Mouse (Mus musculus): ENCODE measurements at regions not wholly inside any gene's neighbourhood (a gene's known extent, or its start where the extent isn't known, plus 50 kb on each side); places are given as distances from the start of the nearest gene placed in this dataset.

- ATAC-seq (ENCODE audit: low FRiP score) (peak; percentile 58), DNase-seq (ENCODE audit: low spot score) (peak; percentile 92)
- Histone ChIP-seq H3K27me3 (ENCODE audit: insufficient read depth, low read length) (no peaks in the 10 kb centered on the region), H3K27ac (ENCODE audit: low read depth, low read length) (no peak overlapping the region), H3K9ac (replicated peaks; ENCODE audit: low read length, poor library complexity, severe bottlenecking) (peak overlapping the region; percentile 46; the same call in 1 of the 2 replicates), H3K36me3 (ENCODE audit: insufficient read depth, low read length) (no peaks in the 10 kb centered on the region), H3K9me3 (ENCODE audit: low read length) (no peaks in the 10 kb centered on the region), H3K4me1 (ENCODE audit: insufficient read depth, low read length) (no peaks in the 10 kb centered on the region), H3K4me3 (ENCODE audit: low read depth, low read length) (peak overlapping the region; percentile 8; the same call in 1 of the 2 replicates), H3K4me2 (ENCODE audit: low read depth, low read length, poor library complexity, severe bottlenecking) (peak overlapping the region; percentile 39)
- TF ChIP-seq CTCF (IDR thresholded peaks at IDR 0.05) = peak; percentile 94
- 14% methylated on average over 13 of the region's 13 CpGs for WGBS
Observed at GRCm38 (mm10) chr1:189972790-189973406, 50.7 kb upstream of the Smyd2 start.

Data from midbrain, postnatal 0 days (tissue).